Mouse (Mus musculus) urinary bladder, adult 18-20 months (tissue): ENCODE results near the gene Cdk14.

Source experiments
- DNase-seq, 2 experiments: peaks; one replicate each; pipeline ENCODE4 v3.0.0; 2022; ENCODE audit warnings: low spot score in 2 of 2, mixed read lengths in 2 of 2

Cdk14 gene

GRCm38 (mm10) chr5:5419992-5420455, at the start of gene Cdk14:
TSS of gene Cdk14 (minus strand) at chr5:5420312.
- DNase-seq, result no peak

- DNase-seq, result no peak
Observed at GRCm38 (mm10) chr5:5465256-5465655, 45.1 kb upstream of the Cdk14 start.

GRCm38 (mm10) chr5:5431746-5432438, 11.8 kb upstream of the Cdk14 start:
- DNase-seq, result no peak

GRCm38 (mm10) chr5:5423723-5424171, 3.6 kb upstream of the Cdk14 start:
- no peak for DNase-seq

GRCm38 (mm10) chr5:5423081-5423480, 3.0 kb upstream of the Cdk14 start:
- no peak for DNase-seq

- DNase-seq, result no peak
Observed at GRCm38 (mm10) chr5:5421439-5421838, 1.3 kb upstream of the Cdk14 start.

- DNase-seq, result no peak
Observed at GRCm38 (mm10) chr5:5419253-5419652, 859 bp downstream of the Cdk14 start.

GRCm38 (mm10) chr5:5414835-5415234, 5.3 kb downstream of the Cdk14 start:
- DNase-seq, result no peak

- no peak for DNase-seq
Observed at GRCm38 (mm10) chr5:5411886-5412285, 8.2 kb downstream of the Cdk14 start.

- no peak for DNase-seq
Observed at GRCm38 (mm10) chr5:5401986-5402385, 18.1 kb downstream of the Cdk14 start.

- DNase-seq, result no peak
Observed at GRCm38 (mm10) chr5:5392786-5393185, 27.3 kb downstream of the Cdk14 start.

- DNase-seq, result no peak
Observed at GRCm38 (mm10) chr5:5380731-5381718, 39.1 kb downstream of the Cdk14 start.

GRCm38 (mm10) chr5:5379870-5380730, 40.0 kb downstream of the Cdk14 start:
- DNase-seq, result peak; percentile 31 to 61

GRCm38 (mm10) chr5:5379501-5379869, 40.6 kb downstream of the Cdk14 start:
- no peak for DNase-seq

GRCm38 (mm10) chr5:5374393-5374792, 45.7 kb downstream of the Cdk14 start:
- no peak for DNase-seq

- no peak for DNase-seq
Observed at GRCm38 (mm10) chr5:5373541-5373940, 46.6 kb downstream of the Cdk14 start.

GRCm38 (mm10) chr5:5372936-5373335, 47.2 kb downstream of the Cdk14 start:
- DNase-seq, result no peak

GRCm38 (mm10) chr5:5372354-5372753, 47.8 kb downstream of the Cdk14 start:
- DNase-seq, result no peak

GRCm38 (mm10) chr5:5370322-5371082, 49.6 kb downstream of the Cdk14 start:
- no peak for DNase-seq

- DNase-seq, result no peak
Observed at GRCm38 (mm10) chr5:5368389-5369164, 51.5 kb downstream of the Cdk14 start.
